Mouse (Mus musculus) hindbrain, embryonic 16.5 days (tissue): ENCODE data around the gene Tmem125. TPM values are rescaled to one million over a fixed set of nuclear protein-coding genes. Genes with fewer than 3 reads are reported as not detected.

ENCODE experiments used
- ATAC-seq: fragments of 200-750 bp; cut with Nextera tagmentation; 2 replicates; pipeline ENCODE4 v1.8.0; 2017; ENCODE audit warnings: moderate TSS enrichment, moderate library complexity
- H3K27ac ChIP-seq: fragments of 300-500 bp; sonication (generic); 2 replicates; pipeline ENCODE4 v1.5.1; 2014; ENCODE audit warnings: low read depth, mild to moderate bottlenecking, control low read depth, low read length, moderate library complexity
- H3K27me3 ChIP-seq: fragments of 300-500 bp; sonication (generic); replicated peaks from 2 replicates; pipeline ENCODE4 v1.6.1; 2014; ENCODE audit warnings: low read length; ENCODE audit not compliant: control insufficient read depth, insufficient read depth
- H3K36me3 ChIP-seq: fragments of 300-500 bp; sonication (generic); 2 replicates; pipeline ENCODE4 v1.6.1; 2014; ENCODE audit warnings: mild to moderate bottlenecking, low read length, moderate library complexity, mixed read lengths; ENCODE audit not compliant: control insufficient read depth, insufficient read depth
- H3K4me1 ChIP-seq: fragments of 300-500 bp; sonication (generic); 2 replicates; pipeline ENCODE4 v1.6.1; 2014; ENCODE audit warnings: low read depth, low read length; ENCODE audit not compliant: control insufficient read depth, insufficient read depth
- H3K4me2 ChIP-seq: fragments of 300-500 bp; sonication (generic); 2 replicates; pipeline ENCODE4 v1.6.1; 2014; ENCODE audit warnings: mild to moderate bottlenecking, low read length, control low read depth, moderate library complexity
- H3K4me3 ChIP-seq: fragments of 300-500 bp; sonication (generic); 2 replicates; pipeline ENCODE4 v1.5.1; 2014; ENCODE audit warnings: mild to moderate bottlenecking, low read length, control low read depth, moderate library complexity
- H3K9ac ChIP-seq: fragments of 300-500 bp; sonication (generic); 2 replicates; pipeline ENCODE4 v1.6.1; 2014; ENCODE audit warnings: low read depth, mild to moderate bottlenecking, control low read depth, low read length, moderate library complexity
- H3K9me3 ChIP-seq: fragments of 300-500 bp; sonication (generic); 2 replicates; pipeline ENCODE4 v1.6.1; 2014; ENCODE audit warnings: mild to moderate bottlenecking, low read length, moderate library complexity; ENCODE audit not compliant: control insufficient read depth
- WGBS: fragments of 180-500 bp; shearing (Covaris S2); extraction: QIAGEN DNeasy Blood & Tissue Kit; methylation state at CpG from one replicate; pipeline ENCODE4 v1.1.7; 2014; 5-methylcytosine and 5-hydroxymethylcytosine counted together
- polyA plus RNA-seq: library from polyadenylated mRNA; unstranded; fragments of >200 nt; fragmentation: Nextera tagmentation; extraction: Ambion mirVana; gene quantifications from 2 replicates; pipeline ENCODE4 v1.2.1, GENCODE M21; 2015

The Tmem125 gene
- polyA plus RNA-seq, 1 experiment from 2014 or later = 0.30 TPM

GRCm38 (mm10) chr4:118526408-118527334 is 17.2 kb downstream of the Tmem125 start, which contains the start of gene 2610528J11Rik:
Gene 2610528J11Rik, plus strand, starts transcription at chr4:118526999.
- H3K9me3 ChIP-seq = no peaks in the 10 kb centered on the region
- H3K9ac ChIP-seq = no peak within 1 kb of the TSS
- no peak within 1 kb of the TSS for H3K4me2 ChIP-seq
- no peak within 1 kb of the TSS for H3K4me3 ChIP-seq
- WGBS = 44% methylated on average over 17 of the region's 17 CpGs
- no peak within 1 kb of the TSS for H3K27ac ChIP-seq
- no peaks in the 10 kb centered on the region for H3K36me3 ChIP-seq
- H3K4me1 ChIP-seq = no peaks in the 10 kb centered on the region
- ATAC-seq = no peak
- H3K27me3 ChIP-seq = no peaks in the 10 kb centered on the region

- no peaks in the 10 kb centered on the region for H3K4me1 ChIP-seq
- H3K36me3 ChIP-seq = no peaks in the 10 kb centered on the region
- no peak overlapping the region for H3K27ac ChIP-seq
- WGBS = 70% methylated on average over 3 of the region's 3 CpGs
- H3K4me2 ChIP-seq = no peak overlapping the region
- H3K4me3 ChIP-seq = no peak overlapping the region
- H3K27me3 ChIP-seq = no peaks in the 10 kb centered on the region
- H3K9me3 ChIP-seq = no peaks in the 10 kb centered on the region
- no peak overlapping the region for H3K9ac ChIP-seq
- ATAC-seq = no peak
These were observed 18.1 kb downstream of the Tmem125 start for GRCm38 (mm10) chr4:118525779-118526178.

DNA sequence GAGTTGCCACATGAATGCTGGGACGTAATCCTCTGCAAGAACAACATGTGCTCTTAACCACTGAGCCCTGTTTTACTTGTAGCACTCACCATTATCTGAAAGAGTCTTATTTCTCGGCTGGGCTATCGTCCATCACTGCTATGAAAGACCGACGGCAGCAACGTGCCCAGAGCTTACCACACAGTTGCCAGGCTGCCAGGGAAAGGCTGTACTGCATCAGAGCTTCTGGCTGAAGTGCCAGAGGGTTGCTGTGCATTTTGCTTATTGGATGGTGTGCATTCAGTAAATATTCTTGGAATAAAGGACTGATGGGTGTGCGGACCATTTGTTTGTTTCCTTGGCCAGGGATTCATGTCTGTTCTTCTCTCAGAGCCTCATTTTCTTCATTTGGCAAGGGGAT is 19.9 kb downstream of the Tmem125 start:
- no peak overlapping the region for H3K4me3 ChIP-seq

DNA sequence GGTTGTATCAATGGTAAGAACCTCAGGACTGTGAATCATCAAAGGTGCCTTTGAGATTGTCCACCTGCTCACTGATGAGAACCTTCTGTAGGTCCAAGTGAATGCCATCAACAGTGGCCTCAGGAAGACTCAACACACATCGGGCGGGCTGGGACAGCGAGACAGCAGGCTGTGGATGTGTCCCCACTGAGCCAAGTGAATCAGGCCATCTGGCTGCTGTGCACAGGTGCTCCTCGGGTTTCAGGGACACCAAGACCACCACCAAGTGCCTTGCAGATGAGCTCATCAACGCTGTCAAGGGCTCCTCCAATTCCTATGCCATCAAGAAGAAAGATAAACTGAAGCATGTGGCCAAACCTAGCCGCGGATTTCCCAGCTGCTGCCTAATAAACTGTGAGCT is 21.6 kb downstream of the Tmem125 start:
- WGBS = 84% methylated on average over 7 of the region's 7 CpGs
- no peaks in the 10 kb centered on the region for H3K27me3 ChIP-seq
- H3K27ac ChIP-seq = no peak overlapping the region
- no peaks in the 10 kb centered on the region for H3K4me1 ChIP-seq
- no peak overlapping the region for H3K4me3 ChIP-seq
- no peak overlapping the region for H3K9ac ChIP-seq
- no peak overlapping the region for H3K4me2 ChIP-seq
- H3K9me3 ChIP-seq = no peaks in the 10 kb centered on the region
- no peaks in the 10 kb centered on the region for H3K36me3 ChIP-seq
- no peak for ATAC-seq

More for the DNA sequence above, 19.9 kb downstream of the Tmem125 start:
- H3K9ac ChIP-seq = no peak overlapping the region
- 59% methylated on average over 7 of the region's 7 CpGs for WGBS
- no peak overlapping the region for H3K27ac ChIP-seq
- no peaks in the 10 kb centered on the region for H3K27me3 ChIP-seq
- no peak overlapping the region for H3K4me2 ChIP-seq
- no peaks in the 10 kb centered on the region for H3K4me1 ChIP-seq
- H3K9me3 ChIP-seq = no peaks in the 10 kb centered on the region
- H3K36me3 ChIP-seq = no peaks in the 10 kb centered on the region
- ATAC-seq = no peak

- 87% methylated on average over 5 of the region's 5 CpGs for WGBS
- Histone ChIP-seq H3K9ac (no peak overlapping the region), H3K4me1 (peaks cover 4% of the 10 kb centered on the region), H3K9me3 (no peaks in the 10 kb centered on the region), H3K36me3 (no peaks in the 10 kb centered on the region), H3K4me2 (no peak overlapping the region), H3K4me3 (no peak overlapping the region), H3K27ac (no peak overlapping the region), H3K27me3 (no peaks in the 10 kb centered on the region)
- ATAC-seq = no peak
These were observed 25.6 kb downstream of the Tmem125 start for GRCm38 (mm10) chr4:118518208-118518607.

- no peak overlapping the region for H3K27ac ChIP-seq
- H3K9ac ChIP-seq = no peak overlapping the region
- 30% methylated on average over 16 of the region's 16 CpGs for WGBS
- H3K4me1 ChIP-seq = peaks cover 4% of the 10 kb centered on the region
- H3K27me3 ChIP-seq = no peaks in the 10 kb centered on the region
- H3K4me2 ChIP-seq = peak overlapping the region; percentile 11; the same call in 1 of the 2 replicates
- H3K36me3 ChIP-seq = no peaks in the 10 kb centered on the region
- no peak for ATAC-seq
- H3K9me3 ChIP-seq = no peaks in the 10 kb centered on the region
- no peak overlapping the region for H3K4me3 ChIP-seq
These were observed 26.2 kb downstream of the Tmem125 start for GRCm38 (mm10) chr4:118517497-118518146.

- no peaks in the 10 kb centered on the region for H3K27me3 ChIP-seq
- no peak overlapping the region for H3K9ac ChIP-seq
- no peak overlapping the region for H3K27ac ChIP-seq
- H3K4me1 ChIP-seq = peaks cover 4% of the 10 kb centered on the region
- ATAC-seq = no peak
- no peak overlapping the region for H3K4me3 ChIP-seq
- H3K4me2 ChIP-seq = peak overlapping the region; percentile 11; the same call in 1 of the 2 replicates
- no peaks in the 10 kb centered on the region for H3K36me3 ChIP-seq
- 36% methylated on average over 20 of the region's 20 CpGs for WGBS
- H3K9me3 ChIP-seq = no peaks in the 10 kb centered on the region
These were observed 26.9 kb downstream of the Tmem125 start for GRCm38 (mm10) chr4:118516699-118517496.

GRCm38 (mm10) chr4:118509050-118509449 is 34.8 kb downstream of the Tmem125 start:
- H3K9me3 ChIP-seq = no peaks in the 10 kb centered on the region
- no peak overlapping the region for H3K27ac ChIP-seq
- H3K4me3 ChIP-seq = no peak overlapping the region
- no peak overlapping the region for H3K4me2 ChIP-seq
- WGBS = 10% methylated on average over 6 of the region's 6 CpGs
- no peak overlapping the region for H3K9ac ChIP-seq
- no peaks in the 10 kb centered on the region for H3K27me3 ChIP-seq
- ATAC-seq = no peak
- peaks cover 4% of the 10 kb centered on the region for H3K4me1 ChIP-seq
- H3K36me3 ChIP-seq = no peaks in the 10 kb centered on the region
